Mouse (Mus musculus) midbrain, embryonic 13.5 days (tissue): ENCODE results near the gene Col8a2. TPM values are rescaled to one million over a fixed set of nuclear protein-coding genes. Genes with fewer than 3 reads are reported as not detected.

Source experiments
- ATAC-seq: fragments of 200-750 bp; cut with Nextera tagmentation; 2 replicates; pipeline ENCODE4 v1.8.0; 2017; ENCODE audit warnings: mild to moderate bottlenecking, moderate TSS enrichment, moderate library complexity
- H3K27ac ChIP-seq: fragments of 300-500 bp; sonication (generic); 2 replicates; pipeline ENCODE4 v1.5.1; 2015; ENCODE audit warnings: inconsistent platforms, mild to moderate bottlenecking, moderate library complexity
- H3K27me3 ChIP-seq: fragments of 300-500 bp; sonication (generic); 2 replicates; pipeline ENCODE4 v1.6.1; 2015; ENCODE audit warnings: mild to moderate bottlenecking, inconsistent platforms
- H3K36me3 ChIP-seq: fragments of 300-500 bp; sonication (generic); 2 replicates; pipeline ENCODE4 v1.6.1; 2015; ENCODE audit warnings: mild to moderate bottlenecking, inconsistent platforms
- H3K4me1 ChIP-seq: fragments of 300-500 bp; sonication (generic); replicated peaks from 2 replicates; pipeline ENCODE4 v1.6.1; 2015; ENCODE audit warnings: inconsistent platforms
- H3K4me2 ChIP-seq: fragments of 300-500 bp; sonication (generic); replicated peaks from 2 replicates; pipeline ENCODE4 v1.6.1; 2015; ENCODE audit warnings: moderate library complexity, mild to moderate bottlenecking, inconsistent platforms
- H3K4me3 ChIP-seq: fragments of 300-500 bp; sonication (generic); replicated peaks from 2 replicates; pipeline ENCODE4 v1.5.1; 2015; ENCODE audit warnings: mild to moderate bottlenecking, inconsistent platforms
- H3K9ac ChIP-seq: fragments of 300-500 bp; sonication (generic); replicated peaks from 2 replicates; pipeline ENCODE4 v1.6.1; 2015; ENCODE audit warnings: mild to moderate bottlenecking, inconsistent platforms
- H3K9me3 ChIP-seq: fragments of 300-500 bp; sonication (generic); 2 replicates; pipeline ENCODE4 v1.6.1; 2016; ENCODE audit warnings: mild to moderate bottlenecking, inconsistent platforms
- WGBS: fragments of 180-500 bp; shearing (Covaris S2); methylation state at CpG from one replicate; pipeline ENCODE4 v1.1.7; 2015; 5-methylcytosine and 5-hydroxymethylcytosine counted together
- polyA plus RNA-seq: library from polyadenylated mRNA; unstranded; fragments of >200 nt; fragmentation: Nextera tagmentation; extraction: Ambion mirVana; gene quantifications from 2 replicates; pipeline ENCODE4 v1.2.1, GENCODE M21; 2015

The Col8a2 gene
- polyA plus RNA-seq, 1 experiment from 2014 or later = 1.5 TPM

DNA sequence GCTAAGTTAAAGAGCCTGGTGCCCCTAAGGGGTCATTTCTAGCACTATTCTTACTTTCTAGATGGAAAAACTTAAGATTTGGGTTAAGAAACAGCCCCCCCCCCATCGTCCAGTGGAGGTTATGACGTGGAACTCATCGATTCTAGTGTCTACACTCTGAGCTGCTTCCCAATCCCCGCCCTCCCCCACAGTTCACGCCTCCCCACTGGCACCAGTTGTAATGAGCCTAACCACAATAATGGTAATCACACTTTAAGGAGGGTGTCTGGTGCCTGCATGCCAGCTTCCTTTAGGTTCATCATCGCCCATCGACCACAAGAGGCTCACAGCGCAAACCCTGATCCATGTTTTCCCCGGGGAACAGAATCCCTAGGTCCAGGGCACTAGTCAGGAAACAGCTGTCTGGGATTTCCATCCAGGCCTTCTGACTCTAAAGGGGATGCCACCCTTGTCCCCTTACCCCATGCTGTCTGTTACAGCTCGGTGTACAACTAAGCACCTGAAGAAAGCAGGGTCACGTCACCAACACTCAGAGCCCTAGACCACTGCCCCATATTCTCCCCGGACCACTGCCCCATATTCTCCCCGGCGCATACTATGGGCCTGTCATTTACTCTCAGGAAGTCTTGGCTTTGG is 32.8 kb upstream of the Col8a2 start:
- peak overlapping the region; percentile 100 for H3K4me2 ChIP-seq
- H3K9me3 ChIP-seq = no peaks in the 10 kb centered on the region
- peak overlapping the region; percentile 99 for H3K4me3 ChIP-seq
- H3K9ac ChIP-seq = peak overlapping the region; percentile 94
- 74% methylated on average over 14 of the region's 14 CpGs for WGBS
- no peaks in the 10 kb centered on the region for H3K27me3 ChIP-seq
- peaks cover 76% of the 10 kb centered on the region for H3K4me1 ChIP-seq
- peaks cover 3% of the 10 kb centered on the region; the same call in 1 of the 2 replicates for H3K36me3 ChIP-seq
- peak overlapping the region; percentile 96; the same call in 1 of the 2 replicates for H3K27ac ChIP-seq
- ATAC-seq = no peak

DNA sequence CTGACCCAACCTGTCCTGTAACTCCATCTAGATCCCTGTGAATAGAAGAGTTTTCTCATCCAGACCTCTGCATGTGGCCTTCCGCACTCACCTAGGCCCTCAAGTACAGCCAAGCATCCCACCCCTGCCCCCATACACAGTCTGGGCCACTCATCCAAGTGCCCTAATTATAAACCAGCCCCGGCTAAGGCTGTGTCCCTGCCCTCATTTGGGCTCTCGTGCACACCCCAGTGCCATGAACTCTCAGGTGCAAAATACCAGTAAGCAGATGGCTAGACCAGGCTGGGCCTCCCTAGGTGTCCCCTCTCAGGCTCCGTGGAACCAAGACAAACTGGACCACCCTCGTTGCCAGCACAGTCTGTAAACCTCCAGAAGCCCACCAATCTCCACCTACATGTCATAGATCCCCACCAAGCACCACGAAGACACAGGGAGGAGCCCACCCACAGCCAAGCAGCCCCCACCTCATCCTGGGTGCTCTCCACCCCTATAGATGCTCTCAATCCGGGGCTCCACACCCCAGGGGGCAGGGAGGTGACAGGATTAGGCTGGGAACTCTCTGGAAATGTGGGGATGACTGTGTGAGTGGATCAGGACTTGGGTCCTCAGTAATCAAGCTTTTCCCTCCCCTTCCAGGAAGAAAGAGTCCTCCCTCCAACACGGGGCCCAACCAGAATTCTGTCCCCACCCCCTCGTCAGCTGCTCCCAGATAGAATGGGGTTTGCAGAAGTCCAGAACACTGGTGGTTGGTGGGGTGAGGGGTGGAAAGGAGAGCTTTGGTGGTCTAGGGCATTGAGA is 32.1 kb upstream of the Col8a2 start:
- Histone ChIP-seq H3K4me2 (peak overlapping the region; percentile 100), H3K36me3 (peaks cover 3% of the 10 kb centered on the region; the same call in 1 of the 2 replicates), H3K27me3 (no peaks in the 10 kb centered on the region), H3K4me1 (peaks cover 76% of the 10 kb centered on the region), H3K27ac (peak overlapping the region; percentile 96), H3K4me3 (peak overlapping the region; percentile 99), H3K9me3 (no peaks in the 10 kb centered on the region), H3K9ac (peak overlapping the region; percentile 94)
- 0 out of 2 replicates have a peak, but pooled peaks have one; percentile 1 for ATAC-seq
- 20% methylated on average over 9 of the region's 9 CpGs for WGBS

DNA sequence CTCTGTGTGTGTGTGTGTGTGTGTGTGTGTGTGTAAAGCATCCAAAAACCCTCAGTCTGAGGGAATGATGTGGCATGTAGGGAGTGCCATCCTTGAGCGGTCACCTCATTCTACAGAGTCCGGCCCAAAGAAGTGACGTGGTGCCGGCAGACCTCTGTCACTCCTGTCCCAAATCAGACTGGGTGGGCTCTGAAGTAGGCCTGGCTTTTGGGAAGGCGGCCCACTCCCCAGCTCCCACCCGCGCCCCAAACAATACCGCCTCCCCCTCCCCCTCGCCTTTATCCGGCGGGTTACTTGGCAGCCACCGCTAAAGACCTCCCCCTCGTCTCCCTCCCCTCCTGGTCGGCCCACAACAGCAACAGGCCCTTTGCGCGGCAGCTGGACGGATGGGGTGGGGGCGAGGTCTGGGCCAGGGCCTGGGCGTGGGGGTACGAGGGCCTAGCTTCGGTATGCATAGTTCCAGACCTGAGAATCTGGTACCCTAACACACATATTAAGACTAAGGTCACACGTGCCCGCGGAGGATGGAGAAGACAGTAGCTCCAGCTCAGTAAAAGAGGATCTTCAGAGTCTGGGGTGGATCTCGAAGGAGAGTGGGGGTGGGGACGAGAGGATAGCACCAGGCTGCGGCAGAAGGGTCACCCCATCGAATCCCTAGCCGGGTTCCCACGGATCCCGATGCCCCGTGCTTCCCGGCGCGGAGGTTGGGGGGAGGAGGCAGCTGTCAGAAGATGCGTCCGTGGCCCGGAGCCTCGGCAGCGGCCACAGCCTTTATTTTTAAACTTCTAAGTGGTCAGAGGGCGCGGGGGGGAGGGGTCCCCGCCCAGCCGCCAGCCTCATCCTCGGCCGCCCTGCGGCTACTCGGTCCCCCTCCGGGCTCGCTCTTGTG is 31.2 kb upstream of the Col8a2 start:
- peaks cover 76% of the 10 kb centered on the region for H3K4me1 ChIP-seq
- peaks cover 3% of the 10 kb centered on the region; the same call in 1 of the 2 replicates for H3K36me3 ChIP-seq
- H3K27me3 ChIP-seq = no peaks in the 10 kb centered on the region
- peak; percentile 54 for ATAC-seq
- H3K9me3 ChIP-seq = no peaks in the 10 kb centered on the region
- under 1% methylated on average over 49 of the region's 50 CpGs for whole genome bisulfite sequencing
- H3K27ac ChIP-seq = peak overlapping the region; percentile 96
- H3K4me2 ChIP-seq = peak overlapping the region; percentile 100
- H3K4me3 ChIP-seq = peak overlapping the region; percentile 99
- peak overlapping the region; percentile 94 for H3K9ac ChIP-seq

DNA sequence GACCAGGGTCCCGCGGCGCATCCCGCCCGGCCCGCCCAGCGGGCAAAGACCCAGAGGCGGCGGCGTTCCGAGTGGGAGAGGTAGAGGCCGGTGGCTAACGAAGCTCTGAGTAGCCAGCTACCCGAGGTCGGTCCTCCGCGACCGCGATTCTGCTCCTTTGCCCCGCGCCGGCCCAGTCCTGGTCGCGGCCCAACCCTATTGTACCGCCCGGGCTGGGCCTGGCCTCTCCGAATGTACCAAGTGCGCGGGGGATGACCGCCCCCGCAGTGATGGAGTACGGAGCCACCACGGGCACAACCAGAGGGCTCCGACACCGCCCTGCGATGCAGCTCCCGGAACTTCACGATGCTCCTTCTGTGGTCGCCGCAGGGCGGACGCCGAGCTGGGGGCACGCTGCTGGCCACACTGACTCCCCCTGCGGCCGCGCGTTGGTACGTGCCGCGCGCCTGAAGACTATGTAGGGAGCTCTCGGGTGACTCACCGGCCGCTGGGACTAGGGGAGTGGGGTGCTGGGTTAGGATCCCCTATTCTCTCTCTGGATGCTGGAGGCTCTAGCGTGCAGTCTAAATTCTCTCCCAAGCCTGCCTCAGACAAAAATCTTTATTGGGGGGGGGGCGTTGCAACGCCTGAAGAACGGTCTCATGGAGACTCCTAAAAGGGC is 30.3 kb upstream of the Col8a2 start, which contains the start of gene Map7d1:
Gene Map7d1 (minus strand): TSS at position 213 of the 661 bp plus-strand sequence.
- H3K4me2 ChIP-seq = peak within 1 kb of the TSS; percentile 100
- under 1% methylated on average over 58 of the region's 59 CpGs for WGBS
- peak within 1 kb of the TSS; percentile 96 for H3K27ac ChIP-seq
- ATAC-seq = peak; percentile 86
- no peaks in the 10 kb centered on the region for H3K27me3 ChIP-seq
- peak within 1 kb of the TSS; percentile 94 for H3K9ac ChIP-seq
- peaks cover 76% of the 10 kb centered on the region for H3K4me1 ChIP-seq
- H3K9me3 ChIP-seq = no peaks in the 10 kb centered on the region
- H3K4me3 ChIP-seq = peak within 1 kb of the TSS; percentile 99
- no peaks in the 10 kb centered on the region for H3K36me3 ChIP-seq

DNA sequence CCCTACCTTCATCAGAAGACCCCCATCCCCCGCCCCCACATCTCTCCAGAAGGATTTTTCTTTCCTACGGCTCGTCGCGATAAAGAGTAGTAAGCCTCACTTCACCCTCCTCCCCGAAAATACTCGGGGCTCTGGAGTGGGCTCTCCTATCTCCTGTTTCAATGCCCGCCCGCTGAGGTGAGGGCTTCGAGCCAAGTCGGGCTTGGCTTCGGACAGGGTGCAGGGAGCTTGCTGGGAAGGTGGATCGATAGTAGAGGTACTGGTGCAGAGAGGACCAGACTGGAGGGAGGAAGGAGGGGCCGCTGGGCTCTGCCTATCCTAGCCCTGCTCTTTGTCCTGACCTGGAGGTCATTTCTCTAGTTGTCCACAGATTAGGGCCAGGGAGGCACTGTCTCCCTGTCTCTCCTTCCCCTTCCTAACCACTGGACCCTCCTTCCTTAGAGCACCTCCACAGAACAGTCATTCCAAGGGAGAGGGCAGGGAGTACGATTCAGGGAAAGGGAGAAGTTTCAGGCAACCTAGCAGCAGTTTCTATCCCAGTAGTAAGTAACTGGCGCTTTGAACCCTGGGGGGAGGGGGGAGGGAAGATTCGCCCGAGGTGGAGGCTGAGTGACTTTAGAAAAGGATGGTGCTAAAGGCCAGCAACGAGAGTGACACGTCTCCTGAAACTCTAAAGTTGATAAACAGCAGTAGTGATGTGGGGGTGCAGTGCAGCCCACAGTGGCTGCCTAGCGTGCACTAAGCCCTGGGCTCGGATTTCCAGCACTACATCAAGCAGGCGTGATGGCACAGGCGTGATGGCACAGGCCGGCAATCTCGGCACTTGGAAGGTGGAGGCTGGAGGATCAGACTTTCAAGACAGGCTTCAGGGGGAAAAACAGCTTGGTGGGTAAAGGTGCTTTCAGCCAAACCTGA is 29.4 kb upstream of the Col8a2 start:
- Histone ChIP-seq H3K9ac (peak overlapping the region; percentile 94), H3K4me3 (peak overlapping the region; percentile 99), H3K27ac (peak overlapping the region; percentile 96), H3K4me2 (peak overlapping the region; percentile 100), H3K9me3 (no peaks in the 10 kb centered on the region), H3K4me1 (peaks cover 66% of the 10 kb centered on the region), H3K27me3 (no peaks in the 10 kb centered on the region), H3K36me3 (no peaks in the 10 kb centered on the region)
- no peak for ATAC-seq
- 3% methylated on average over 26 of the region's 26 CpGs for WGBS

DNA sequence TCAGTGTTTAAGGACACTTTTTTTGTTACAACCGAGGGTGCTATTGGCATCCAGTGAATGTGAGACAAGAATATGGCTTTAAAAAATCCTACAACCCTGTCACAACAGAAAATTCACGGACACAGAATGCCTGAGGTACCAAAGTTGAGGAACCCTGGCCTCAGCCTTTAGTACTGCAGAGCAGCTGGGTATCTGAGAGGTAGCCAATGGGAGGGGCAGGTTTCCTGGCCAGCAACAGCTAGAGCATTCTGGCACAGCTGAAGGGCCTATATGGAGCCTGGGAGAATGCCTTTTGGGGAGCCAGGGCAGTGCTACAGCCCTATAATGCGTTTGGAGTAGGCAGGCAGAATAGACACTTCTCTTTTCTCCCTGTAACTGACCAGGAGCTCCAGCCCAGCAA is 27.5 kb upstream of the Col8a2 start:
- Histone ChIP-seq H3K9ac (no peak overlapping the region), H3K9me3 (no peaks in the 10 kb centered on the region), H3K4me1 (peaks cover 57% of the 10 kb centered on the region), H3K27ac (peak overlapping the region; percentile 67; the same call in 1 of the 2 replicates), H3K36me3 (no peaks in the 10 kb centered on the region), H3K27me3 (no peaks in the 10 kb centered on the region), H3K4me2 (peak overlapping the region; percentile 34; the same call in 1 of the 2 replicates), H3K4me3 (no peak overlapping the region)
- no peak for ATAC-seq
- 29% methylated on average over 3 of the region's 3 CpGs for WGBS

DNA sequence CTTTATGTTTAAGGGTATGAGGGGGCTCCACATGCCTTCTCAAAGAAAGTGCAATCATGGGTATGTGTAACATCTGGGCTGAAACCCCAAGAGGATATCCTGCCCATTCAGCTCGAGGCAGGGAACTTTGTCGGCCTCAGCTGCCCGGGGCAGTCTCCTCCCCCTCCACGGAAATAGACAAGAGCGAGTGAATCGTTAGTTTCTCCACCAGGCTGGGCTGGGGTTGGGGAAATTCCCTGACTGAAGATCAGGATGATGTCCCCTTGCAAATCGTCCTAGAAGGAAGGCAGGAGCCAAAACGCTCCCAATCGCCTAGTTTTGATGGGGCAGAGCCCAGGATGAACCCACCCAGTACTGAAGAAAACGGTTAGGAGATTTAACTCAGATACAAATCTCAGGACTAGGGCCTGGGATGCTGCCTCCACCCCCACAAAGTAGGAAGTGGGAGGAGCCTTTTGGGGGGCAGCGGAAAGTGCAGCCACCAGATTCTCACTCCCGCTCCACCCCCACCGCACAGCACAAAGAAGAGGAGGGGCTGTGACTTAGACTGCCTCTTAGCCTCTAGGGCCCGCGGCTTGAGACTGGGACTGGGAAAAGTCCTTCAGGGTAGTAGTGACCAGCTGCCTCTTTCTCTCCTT is 27.0 kb upstream of the Col8a2 start:
- peak overlapping the region; percentile 67 for H3K27ac ChIP-seq
- no peaks in the 10 kb centered on the region for H3K27me3 ChIP-seq
- H3K36me3 ChIP-seq = no peaks in the 10 kb centered on the region
- H3K4me3 ChIP-seq = peak overlapping the region; percentile 11; the same call in 1 of the 2 replicates
- under 1% methylated on average over 15 of the region's 15 CpGs for WGBS
- ATAC-seq = no peak
- no peaks in the 10 kb centered on the region for H3K9me3 ChIP-seq
- H3K4me2 ChIP-seq = peak overlapping the region; percentile 34
- 0 out of 2 replicates have a peak overlapping the region, but pooled peaks have one; percentile 32 for H3K9ac ChIP-seq
- peaks cover 52% of the 10 kb centered on the region for H3K4me1 ChIP-seq

DNA sequence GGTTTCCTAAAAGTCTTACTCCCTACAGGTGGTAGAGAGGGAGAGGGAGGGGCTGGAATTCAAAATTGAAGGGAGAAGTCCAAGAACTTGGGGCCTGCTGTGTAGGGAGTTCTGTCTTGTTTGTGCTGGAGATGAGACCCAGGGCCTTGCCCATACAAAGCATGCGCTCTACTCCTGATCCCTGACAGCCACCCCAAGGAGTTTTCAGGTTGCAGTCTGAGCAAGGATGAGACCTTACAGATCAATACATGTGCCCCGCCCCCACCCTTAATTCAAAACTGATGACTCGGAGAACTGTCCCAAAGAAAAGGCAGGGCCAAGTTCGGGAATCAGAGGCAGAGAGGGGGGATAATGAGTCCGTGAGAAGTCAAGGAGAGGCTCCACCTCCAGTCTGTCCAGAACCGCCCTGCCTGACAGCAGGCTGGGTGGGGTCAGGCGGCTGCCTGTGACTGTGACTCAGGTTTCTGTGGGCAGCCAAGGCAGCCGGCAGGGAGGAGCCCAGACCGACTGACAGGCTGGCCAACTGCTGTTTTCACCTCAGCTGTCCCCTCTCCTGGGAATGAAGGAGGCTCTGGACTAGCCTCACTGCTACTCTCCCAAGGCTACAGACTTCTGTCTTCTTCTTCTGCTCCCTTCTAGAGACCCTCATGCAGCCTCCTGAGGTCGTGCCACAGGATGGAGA is 25.9 kb upstream of the Col8a2 start:
- 6% methylated on average over 10 of the region's 10 CpGs for WGBS
- H3K4me2 ChIP-seq = no peak overlapping the region
- H3K4me3 ChIP-seq = no peak overlapping the region
- H3K27me3 ChIP-seq = no peaks in the 10 kb centered on the region
- no peaks in the 10 kb centered on the region for H3K9me3 ChIP-seq
- H3K4me1 ChIP-seq = peaks cover 51% of the 10 kb centered on the region
- peak overlapping the region; percentile 51; the same call in 1 of the 2 replicates for H3K27ac ChIP-seq
- H3K36me3 ChIP-seq = no peaks in the 10 kb centered on the region
- ATAC-seq = no peak
- H3K9ac ChIP-seq = no peak overlapping the region

DNA sequence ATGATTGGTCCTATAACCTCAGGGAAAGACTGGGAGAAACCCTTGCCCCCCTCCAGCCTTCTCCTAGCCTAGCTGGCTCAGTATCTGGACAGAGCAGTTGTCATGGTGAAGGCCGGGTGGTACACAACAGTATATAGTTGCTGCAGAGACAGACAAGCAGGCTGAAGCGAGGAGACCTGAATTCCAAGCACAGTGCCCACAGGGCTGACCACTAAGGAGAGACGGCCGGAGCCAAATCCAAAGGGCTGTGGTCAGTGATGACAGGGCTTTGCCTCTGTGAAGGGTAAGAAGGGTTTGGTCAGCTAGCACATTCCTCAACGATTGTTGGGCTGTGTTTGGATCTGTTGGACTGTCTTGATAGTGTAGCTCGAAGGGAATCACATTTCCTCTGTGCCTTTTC is 25.3 kb upstream of the Col8a2 start:
- H3K9me3 ChIP-seq = no peaks in the 10 kb centered on the region
- ATAC-seq = no peak
- H3K9ac ChIP-seq = no peak overlapping the region
- WGBS = 77% methylated on average over 6 of the region's 6 CpGs
- no peaks in the 10 kb centered on the region for H3K27me3 ChIP-seq
- H3K27ac ChIP-seq = no peak overlapping the region
- H3K36me3 ChIP-seq = no peaks in the 10 kb centered on the region
- H3K4me1 ChIP-seq = peaks cover 54% of the 10 kb centered on the region
- no peak overlapping the region for H3K4me2 ChIP-seq
- H3K4me3 ChIP-seq = no peak overlapping the region

DNA sequence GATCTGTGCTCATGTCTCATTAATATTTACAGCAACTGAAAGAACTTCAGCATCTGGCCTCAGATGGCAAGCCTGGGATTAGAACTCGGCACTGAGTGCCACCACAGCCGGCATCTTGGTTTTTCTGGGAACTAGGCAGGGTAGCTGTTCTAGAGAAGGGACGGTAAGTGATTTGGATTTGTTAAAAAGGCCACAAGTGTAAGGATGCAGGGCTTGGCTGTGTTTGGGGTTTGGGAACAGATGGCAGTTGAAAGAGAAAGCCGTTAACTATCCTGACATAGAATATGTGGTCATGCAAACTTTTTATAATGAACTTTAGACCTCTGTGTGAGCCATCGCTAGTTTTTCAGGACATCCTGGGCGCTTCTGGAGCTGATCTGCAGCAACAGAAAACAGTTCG is 24.9 kb upstream of the Col8a2 start:
- no peaks in the 10 kb centered on the region for H3K9me3 ChIP-seq
- H3K27me3 ChIP-seq = no peaks in the 10 kb centered on the region
- no peak overlapping the region for H3K4me3 ChIP-seq
- no peak overlapping the region for H3K9ac ChIP-seq
- H3K27ac ChIP-seq = no peak overlapping the region
- 0 out of 2 replicates have a peak, but pooled peaks have one; percentile 1 for ATAC-seq
- peaks cover 58% of the 10 kb centered on the region for H3K4me1 ChIP-seq
- H3K36me3 ChIP-seq = no peaks in the 10 kb centered on the region
- 49% methylated on average over 7 of the region's 7 CpGs for WGBS
- no peak overlapping the region for H3K4me2 ChIP-seq
